ENCODE assay signal across 12 mouse cellular contexts in the genomic region with DNA sequence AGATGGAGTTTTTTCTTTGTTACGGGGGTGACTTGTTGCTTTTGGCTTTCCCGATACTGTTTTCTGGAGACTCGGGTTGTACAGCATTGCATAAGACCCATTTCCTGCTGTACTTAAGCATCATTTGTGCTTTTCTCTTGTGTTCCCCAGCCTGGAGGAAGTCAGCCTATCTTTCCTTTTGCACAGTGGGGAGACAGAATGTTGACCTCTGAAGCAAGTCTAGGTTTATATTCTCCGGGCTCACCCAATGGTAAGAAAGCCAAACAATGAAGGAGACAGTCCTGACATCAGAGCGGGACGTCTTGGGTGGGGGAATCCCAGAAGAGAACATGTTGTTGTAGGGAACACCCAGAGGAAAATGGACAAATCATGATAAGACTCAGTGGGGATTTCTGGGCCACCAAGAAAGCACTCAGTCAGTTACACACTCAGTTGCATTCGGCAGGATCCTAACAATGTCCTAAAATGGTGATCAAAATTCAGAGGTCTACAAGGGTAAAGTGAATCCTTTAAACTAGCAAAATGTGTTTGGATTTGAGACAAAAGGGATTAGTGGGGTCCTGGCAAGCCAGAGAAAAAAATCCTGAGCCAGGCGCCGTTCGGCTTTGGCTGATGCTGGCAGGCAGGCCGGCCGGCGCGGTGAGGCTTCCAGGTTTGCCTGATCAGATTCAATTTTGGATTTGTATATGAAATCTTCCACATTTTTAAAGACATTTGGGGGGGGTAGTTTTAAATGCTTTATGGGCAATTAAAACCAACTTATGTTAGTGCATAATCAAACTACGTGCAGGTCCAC.
DNase-seq lines count a peak whose midpoint lies in the region; ATAC-seq and TF ChIP-seq lines count a peak whose summit lies in the region.
"Had no signal": no experiment of that assay in that cellular context is flagged by ENCODE, and none has a peak within 500 bp of the region (broad histone marks: within the 10 kb centered on the region; RNA-seq: fewer than 3 reads in every experiment).

No protein-coding gene starts in this region.

- no peak for TF ChIP-seq EP300 in heart, postnatal 0 days (IDR thresholded peaks at IDR 0.05; ENCODE audit: low read depth)

- TF ChIP-seq CTCF in gastrocnemius, adult 2 months (IDR thresholded peaks at IDR 0.05) = no peak
- no peak for TF ChIP-seq CTCF in lung, adult 2 months (IDR thresholded peaks at IDR 0.05; ENCODE audit: insufficient read depth, low read length)
- no peak for TF ChIP-seq CTCF in heart, postnatal 0 days (IDR thresholded peaks at IDR 0.05; ENCODE audit: low read depth)
- no peak for TF ChIP-seq CTCF in midbrain, postnatal 0 days (IDR thresholded peaks at IDR 0.05)

- 59% methylated on average over 15 of the region's 15 CpGs for WGBS in lung, adult 2 months
- WGBS in heart, postnatal 0 days = 75% methylated on average over 15 of the region's 15 CpGs
- WGBS in midbrain, postnatal 0 days = 36% methylated on average over 15 of the region's 15 CpGs

- intact Hi-C loops in gastrocnemius, adult 2 months (cut with DNase I) = no loop called here

- ATAC-seq in heart, postnatal 0 days (ENCODE audit: insufficient read depth, low read depth) = peak; percentile 60
- no peak for ATAC-seq in midbrain, postnatal 0 days (ENCODE audit: low FRiP score)
- ATAC-seq: CD4-positive, CD25-positive, alpha-beta regulatory T cell, adult 4 months had no signal

- H3K36me3 ChIP-seq in heart, postnatal 0 days (replicated peaks; ENCODE audit: control insufficient read depth, insufficient read depth, low read length) = no peaks in the 10 kb centered on the region
- H3K36me3 ChIP-seq in midbrain, postnatal 0 days (ENCODE audit: insufficient read depth, low read length) = no peaks in the 10 kb centered on the region
- H3K36me3 ChIP-seq: embryonic facial prominence, embryonic 12.5 days had no signal

- H3K9me3 ChIP-seq in heart, postnatal 0 days (replicated peaks; ENCODE audit: control insufficient read depth, low read length) = no peaks in the 10 kb centered on the region
- H3K9me3 ChIP-seq in midbrain, postnatal 0 days (ENCODE audit: low read length) = no peaks in the 10 kb centered on the region
- H3K9me3 ChIP-seq: embryonic facial prominence, embryonic 12.5 days had no signal

- H3K4me3 ChIP-seq in gastrocnemius, adult 2 months = no peak overlapping the region
- no peak overlapping the region for H3K4me3 ChIP-seq in lung, adult 2 months (replicated peaks; ENCODE audit: extremely low read depth, low read depth, low read length)
- H3K4me3 ChIP-seq in heart, postnatal 0 days (ENCODE audit: low read depth, low read length) = no peak overlapping the region
- H3K4me3 ChIP-seq in midbrain, postnatal 0 days (ENCODE audit: low read depth, low read length) = no peak overlapping the region
- H3K4me3 ChIP-seq: embryonic facial prominence, embryonic 12.5 days had no signal

- H3K27me3 ChIP-seq in heart, postnatal 0 days (ENCODE audit: control insufficient read depth, insufficient read depth, low read length) = no peaks in the 10 kb centered on the region
- H3K27me3 ChIP-seq in midbrain, postnatal 0 days (ENCODE audit: insufficient read depth, low read length) = no peaks in the 10 kb centered on the region
- H3K27me3 ChIP-seq: embryonic facial prominence, embryonic 12.5 days had no signal

- no peak for TF ChIP-seq POLR2A in lung, adult 2 months (IDR thresholded peaks at IDR 0.05; ENCODE audit: borderline replicate concordance, extremely low read depth, low read depth, low read length)

- no peak overlapping the region for H3K4me2 ChIP-seq in heart, postnatal 0 days (ENCODE audit: low read depth, low read length)
- no peak overlapping the region for H3K4me2 ChIP-seq in midbrain, postnatal 0 days (ENCODE audit: low read depth, low read length, poor library complexity, severe bottlenecking)
- H3K4me2 ChIP-seq: embryonic facial prominence, embryonic 12.5 days had no signal

- DNase-seq in gastrocnemius, adult 2 months = no peak
- no peak for DNase-seq in gastrocnemius, postnatal 25 days
- peak; percentile 53 to 73 for DNase-seq in lung, adult 18-20 months
- no peak for DNase-seq in lung, adult 2 months
- DNase-seq in heart, postnatal 0 days (ENCODE audit: low spot score) = peak; percentile 78
- DNase-seq in midbrain, postnatal 0 days (ENCODE audit: low spot score) = no peak
- DNase-seq in Muller cell, postnatal 12 days (ENCODE audit: inconsistent ontology term) = no peak
- DNase-seq in thymus, adult 18-20 months = no peak
- DNase-seq: retina, postnatal 1 day had no signal

- H3K9ac ChIP-seq in heart, postnatal 0 days (replicated peaks; ENCODE audit: low read depth, low read length) = no peak overlapping the region
- H3K9ac ChIP-seq in midbrain, postnatal 0 days (replicated peaks; ENCODE audit: low read length, poor library complexity, severe bottlenecking) = no peak overlapping the region
- H3K9ac ChIP-seq: embryonic facial prominence, embryonic 12.5 days; liver, embryonic 14.5 days had no signal

- H3K27ac ChIP-seq in gastrocnemius, adult 2 months = peak overlapping the region; percentile 46
- H3K27ac ChIP-seq in heart, postnatal 0 days (ENCODE audit: low read depth) = no peak overlapping the region
- peak overlapping the region; percentile 38 for H3K27ac ChIP-seq in midbrain, postnatal 0 days (ENCODE audit: low read depth, low read length)
- H3K27ac ChIP-seq: embryonic facial prominence, embryonic 12.5 days; liver, embryonic 14.5 days had no signal

- peaks cover 7% of the 10 kb centered on the region; the same call in 1 of the 2 replicates for H3K4me1 ChIP-seq in lung, adult 2 months (ENCODE audit: control insufficient read depth, insufficient read depth, low read length)
- H3K4me1 ChIP-seq in heart, postnatal 0 days (ENCODE audit: control insufficient read depth, insufficient read depth) = no peaks in the 10 kb centered on the region
- no peaks in the 10 kb centered on the region for H3K4me1 ChIP-seq in midbrain, postnatal 0 days (ENCODE audit: insufficient read depth, low read length)
- H3K4me1 ChIP-seq: embryonic facial prominence, embryonic 12.5 days had no signal

Comparison
In these comparisons a context has a peak if more than half of its experiments do, and no peak if none do; other contexts are left out.
1. DNase-seq: peak in lung, adult 18-20 months (2 of 2) and heart, postnatal 0 days (single experiment); none in gastrocnemius, adult 2 months (single experiment), gastrocnemius, postnatal 25 days (single experiment), lung, adult 2 months (single experiment), midbrain, postnatal 0 days (single experiment), Muller cell, postnatal 12 days (single experiment) and thymus, adult 18-20 months (0 of 2).